Mouse (Mus musculus): ENCODE data around the gene Psen2.

DNA sequence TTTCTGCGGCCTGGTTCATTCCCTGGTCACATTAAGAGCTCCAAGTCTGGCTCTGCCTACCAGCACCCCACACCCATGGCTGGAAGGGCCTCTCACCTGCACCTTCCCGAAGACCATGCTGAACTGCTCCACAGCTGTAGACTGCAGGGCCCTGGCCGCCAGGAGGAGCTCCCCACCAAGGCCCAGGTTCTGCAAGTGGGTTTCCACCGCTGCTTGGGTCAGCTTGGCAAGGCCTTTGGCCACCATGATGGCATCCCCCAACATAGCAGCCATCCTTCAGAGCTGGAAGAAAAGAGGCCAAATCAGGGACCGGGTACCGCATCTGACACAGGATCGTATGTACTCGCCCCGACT is 81.3 kb downstream of the Psen2 start:
- TF ChIP-seq MYOG (IDR thresholded peaks at IDR 0.05; ENCODE audit: control insufficient read depth, extremely low read depth, insufficient read length) (no peak), CEBPB (IDR thresholded peaks at IDR 0.05; ENCODE audit: low read depth) (no peak)
